Mouse (Mus musculus): ENCODE data around the gene Ccnb1ip1. TPM values are rescaled to one million over a fixed set of nuclear protein-coding genes. Genes with fewer than 3 reads are reported as not detected.

Ccnb1ip1 gene
- total and polyA plus RNA-seq, 3 experiments: 2.7 TPM; not detected in 2

DNA sequence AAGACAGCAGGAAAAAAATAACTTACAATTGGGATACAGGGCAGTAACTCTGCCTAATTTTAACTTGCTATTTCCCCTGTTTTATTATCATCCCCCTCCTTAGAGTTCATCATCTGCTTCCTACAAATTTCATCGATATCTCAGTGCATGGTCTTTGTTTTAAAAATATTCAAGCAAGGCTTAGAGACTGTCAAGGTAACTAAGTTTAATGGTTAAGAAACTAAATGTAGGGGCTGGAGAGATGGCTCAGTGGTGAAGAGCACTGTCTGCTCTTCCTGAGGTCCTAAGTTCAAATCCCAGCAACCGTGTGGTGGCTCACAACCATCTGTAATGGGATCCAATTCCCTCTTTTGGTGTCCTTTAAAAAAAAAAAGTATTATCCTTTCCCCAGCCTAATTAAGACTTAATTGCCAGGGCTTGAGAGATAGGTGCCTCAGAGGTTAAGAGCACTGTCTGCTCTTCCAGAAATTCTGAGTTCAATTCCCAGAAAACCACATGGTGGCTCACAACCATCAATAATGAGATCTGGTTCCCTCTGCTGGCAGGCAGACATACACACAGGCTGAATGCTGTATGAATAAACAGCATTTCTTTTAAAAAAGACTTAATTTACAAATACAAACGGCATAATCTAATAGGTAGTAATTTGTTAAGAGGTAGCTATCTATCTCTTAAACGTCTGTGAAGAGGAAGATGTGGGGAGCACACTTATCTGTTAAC, 4.5 kb downstream of the Ccnb1ip1 start:
- Histone ChIP-seq H3K4me1 (ENCODE audit: control insufficient read depth in 1 of 2, insufficient read depth in 2 of 2) (peaks cover 0 to 7% of the 10 kb centered on the region in 2 experiments; a peak in 2 of 4 replicates), H3K36me3 (replicated peaks in 1 of 2; ENCODE audit: control insufficient read depth in 1 of 2, insufficient read depth in 1 of 2, low read length in 1 of 2) (no peaks in the 10 kb centered on the region), H3K79me2 (replicated peaks; ENCODE audit: control insufficient read depth, extremely low read depth, insufficient read depth, poor library complexity, severe bottlenecking) (peaks cover under 1% of the 10 kb centered on the region; the same call in 1 of the 2 replicates), H3K9ac (ENCODE audit: insufficient read depth, low read depth) (no peak overlapping the region), H3K9me3 (replicated peaks; ENCODE audit: low read length) (no peaks in the 10 kb centered on the region), H3K4me3 (replicated peaks in 1 of 3; ENCODE audit: low read depth in 2 of 3, low read length in 2 of 3, poor library complexity in 1 of 3) (no peak overlapping the region), H3K27ac (ENCODE audit: insufficient read depth, low read depth) (no peak overlapping the region), H3K27me3 (replicated peaks) (no peaks in the 10 kb centered on the region), H3K4me2 (ENCODE audit: insufficient read depth, low read depth, poor library complexity, severe bottlenecking) (no peak overlapping the region; the same call in 1 of the 2 replicates)
- in situ Hi-C loops (cut with MboI; ENCODE audit: low pct_ligation_motif_present, low pct_unique_long_range_greater_than_20kb, low sequenced_read_pairs): loop anchor here (10.0 to 25.0 kb wide), 2 partner anchors 262 to 459 kb away; partner anchors contain the start of gene Rnase2a
- DNase-seq (ENCODE audit: extremely low read depth): peak; percentile 44
- TF ChIP-seq JUND (conservative IDR thresholded peaks at IDR 0.05; ENCODE audit: low read depth, low read length): no peak
- peak; percentile 35 for TF ChIP-seq SMC3 (IDR thresholded peaks at IDR 0.05; ENCODE audit: low read depth, low read length)
- TF ChIP-seq ELF1 (IDR thresholded peaks at IDR 0.05; ENCODE audit: low read depth, low read length): peak; percentile 65
- no peak for TF ChIP-seq UBTF (IDR thresholded peaks at IDR 0.05; ENCODE audit: low read depth, low read length)
- no peak for TF ChIP-seq MAZ (IDR thresholded peaks at IDR 0.05; ENCODE audit: low read depth, low read length)
- TF ChIP-seq ZKSCAN1 (IDR thresholded peaks at IDR 0.05; ENCODE audit: borderline replicate concordance, low read depth, low read length): no peak
- peak; percentile 73; the same call in 1 of the 2 replicates for TF ChIP-seq MYC (IDR thresholded peaks at IDR 0.05; ENCODE audit: low read depth, low read length)
- TF ChIP-seq RAD21 (IDR thresholded peaks at IDR 0.05; ENCODE audit: low read depth, low read length): peak; percentile 9
- TF ChIP-seq CTCF (conservative IDR thresholded peaks at IDR 0.05 in 1 of 2, IDR thresholded peaks at IDR 0.05 in 1 of 2; ENCODE audit: low read depth in 2 of 2, low read length in 2 of 2): peak; percentile 44 to 84
- TF ChIP-seq KAT2A (IDR thresholded peaks at IDR 0.05; ENCODE audit: insufficient replicate concordance, low read length): no peak
- peak; percentile 98 for TF ChIP-seq TBP (conservative IDR thresholded peaks at IDR 0.05; ENCODE audit: low read depth, low read length)
- no peak for TF ChIP-seq POLR2AphosphoS2 (IDR thresholded peaks at IDR 0.05; ENCODE audit: low read depth, low read length)
- dilution Hi-C loops (cut with MboI; ENCODE audit: extremely low pct_ligation_motif_present, extremely low pct_unique_long_range_greater_than_20kb, low sequenced_read_pairs): no loop called here

DNA sequence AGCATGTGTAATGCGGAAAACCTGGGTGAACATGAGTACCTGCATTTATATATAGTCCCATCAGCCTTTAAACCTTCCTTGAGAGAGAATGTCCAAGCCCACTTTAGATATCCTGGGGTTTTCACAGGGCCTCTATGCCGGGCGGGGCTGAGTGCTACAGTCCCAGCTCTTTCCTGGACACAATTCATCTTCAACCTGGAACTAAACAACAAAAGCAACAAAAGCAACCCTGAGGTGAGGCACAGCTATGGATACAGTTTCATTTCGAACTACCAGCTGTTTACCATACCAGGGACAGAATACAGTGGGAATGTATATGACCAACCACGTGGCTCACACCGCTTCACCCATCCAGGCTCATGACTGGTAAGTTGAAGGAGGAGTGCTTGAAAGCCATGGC, 5.1 kb downstream of the Ccnb1ip1 start:
- no peak overlapping the region for H3K9ac ChIP-seq (ENCODE audit: insufficient read depth, low read depth)

More for the DNA sequence above, 5.1 kb downstream of the Ccnb1ip1 start:
- H3K36me3 ChIP-seq (replicated peaks in 1 of 2; ENCODE audit: control insufficient read depth in 1 of 2, insufficient read depth in 1 of 2, low read length in 1 of 2): no peaks in the 10 kb centered on the region
- no peaks in the 10 kb centered on the region for H3K79me2 ChIP-seq (replicated peaks; ENCODE audit: control insufficient read depth, extremely low read depth, insufficient read depth, poor library complexity, severe bottlenecking)
- no peaks in the 10 kb centered on the region for H3K9me3 ChIP-seq (replicated peaks; ENCODE audit: low read length)
- no peak for DNase-seq (ENCODE audit: extremely low read depth)
- dilution Hi-C loops (cut with MboI; ENCODE audit: extremely low pct_ligation_motif_present, extremely low pct_unique_long_range_greater_than_20kb, low sequenced_read_pairs) (no loop called here), in situ Hi-C loops (cut with MboI; ENCODE audit: low pct_ligation_motif_present, low pct_unique_long_range_greater_than_20kb, low sequenced_read_pairs) (loop anchor here (10.0 to 25.0 kb wide), 2 partner anchors 262 to 460 kb away; partner anchors contain the start of gene Rnase2a)
- H3K4me2 ChIP-seq (ENCODE audit: insufficient read depth, low read depth, poor library complexity, severe bottlenecking): no peak overlapping the region
- H3K27me3 ChIP-seq (replicated peaks): no peaks in the 10 kb centered on the region
- H3K4me3 ChIP-seq (replicated peaks in 1 of 3; ENCODE audit: low read depth in 2 of 3, low read length in 2 of 3, poor library complexity in 1 of 3): no peak overlapping the region
- TF ChIP-seq RCOR1 (conservative IDR thresholded peaks at IDR 0.05; ENCODE audit: low read depth, low read length): no peak
- TF ChIP-seq ETS1 (conservative IDR thresholded peaks at IDR 0.05; ENCODE audit: low read depth, low read length): no peak
- no peak for TF ChIP-seq ZMIZ1 (IDR thresholded peaks at IDR 0.05; ENCODE audit: low read depth, low read length)
- TF ChIP-seq MEF2A (IDR thresholded peaks at IDR 0.05; ENCODE audit: borderline replicate concordance, low read depth, low read length): no peak
- TF ChIP-seq UBTF (IDR thresholded peaks at IDR 0.05; ENCODE audit: low read depth, low read length): no peak
- no peak for TF ChIP-seq NELFE (IDR thresholded peaks at IDR 0.05; ENCODE audit: low read depth, low read length)
- no peak for TF ChIP-seq CTCF (conservative IDR thresholded peaks at IDR 0.05 in 1 of 2, IDR thresholded peaks at IDR 0.05 in 1 of 2; ENCODE audit: low read depth in 2 of 2, low read length in 2 of 2)
- no peak for TF ChIP-seq JUND (conservative IDR thresholded peaks at IDR 0.05; ENCODE audit: low read depth, low read length)
- no peak for TF ChIP-seq HCFC1 (IDR thresholded peaks at IDR 0.05; ENCODE audit: low read depth, low read length)
- TF ChIP-seq TBP (conservative IDR thresholded peaks at IDR 0.05; ENCODE audit: low read depth, low read length): no peak
- TF ChIP-seq NRF1 (IDR thresholded peaks at IDR 0.05; ENCODE audit: low read depth, low read length): no peak
- no peak overlapping the region for H3K27ac ChIP-seq (ENCODE audit: insufficient read depth, low read depth)
- peaks cover 0 to 7% of the 10 kb centered on the region in 2 experiments; a peak in 2 of 4 replicates for H3K4me1 ChIP-seq (ENCODE audit: control insufficient read depth in 1 of 2, insufficient read depth in 2 of 2)
